Comparison of ENCODE assay signal across 21 mouse cellular contexts in genomic region chr11:90284079-90284478, GRCm38 (mm10). TPM values are rescaled to one million over a fixed set of nuclear protein-coding genes. Genes with fewer than 3 reads are reported as not detected.
DNase-seq lines count a peak whose midpoint lies in the region; TF ChIP-seq lines count a peak whose summit lies in the region.
"Had no signal": no experiment of that assay in that cellular context is flagged by ENCODE, and none has a peak within 500 bp of the region (broad histone marks: within the 10 kb centered on the region; RNA-seq: fewer than 3 reads in every experiment).

No protein-coding gene starts in this region.

- no peak overlapping the region for H3K4me3 ChIP-seq in layer of hippocampus, adult 2 months
- H3K4me3 ChIP-seq in MEL (ENCODE audit: control insufficient read depth in 1 of 2, insufficient read depth in 1 of 2, low read depth in 2 of 2, low read length in 2 of 2), result no peak overlapping the region
- no peak overlapping the region for H3K4me3 ChIP-seq in cortical plate, adult 2 months (ENCODE audit: insufficient read depth, low read length)
- H3K4me3 ChIP-seq: embryonic facial prominence, embryonic 10.5 days; embryonic facial prominence, embryonic 12.5 days; forebrain, embryonic 13.5 days; forebrain, embryonic 15.5 days had no signal

- no peak overlapping the region for H3K9ac ChIP-seq in MEL (ENCODE audit: control insufficient read depth, low read depth, low read length, poor library complexity, severe bottlenecking)
- H3K9ac ChIP-seq: embryonic facial prominence, embryonic 12.5 days; forebrain, embryonic 13.5 days; forebrain, embryonic 15.5 days; forebrain, postnatal 0 days had no signal

- peak; percentile 81 to 82 for TF ChIP-seq EP300 in MEL (IDR thresholded peaks at IDR 0.05; ENCODE audit: low read depth in 1 of 2, low read length in 2 of 2)

- no peaks in the 10 kb centered on the region for H3K27me3 ChIP-seq in MEL (ENCODE audit: control insufficient read depth in 1 of 2, insufficient read depth in 2 of 2, low read length in 2 of 2)
- H3K27me3 ChIP-seq: CH12.LX; embryonic facial prominence, embryonic 12.5 days; forebrain, embryonic 13.5 days; forebrain, embryonic 15.5 days had no signal

- no peaks in the 10 kb centered on the region for H3K9me3 ChIP-seq in MEL (replicated peaks; ENCODE audit: insufficient read depth, low read length)
- H3K9me3 ChIP-seq: embryonic facial prominence, embryonic 10.5 days; embryonic facial prominence, embryonic 12.5 days; forebrain, embryonic 13.5 days; forebrain, embryonic 15.5 days had no signal

- TF ChIP-seq POLR2A in MEL (IDR thresholded peaks at IDR 0.05; ENCODE audit: control insufficient read depth in 1 of 2, insufficient read depth in 1 of 2, low read depth in 1 of 2, low read length in 2 of 2, poor library complexity in 1 of 2), result no peak
- no peak for TF ChIP-seq POLR2A in cortical plate, adult 2 months (IDR thresholded peaks at IDR 0.05; ENCODE audit: extremely low read depth, insufficient read depth, low read length)

- peak overlapping the region; percentile 74; the same call in 1 of the 2 replicates for H3K27ac ChIP-seq in layer of hippocampus, adult 2 months
- no peak overlapping the region; the same call in 1 of the 2 replicates for H3K27ac ChIP-seq in MEL (ENCODE audit: control insufficient read depth, low read depth, low read length)
- 0 out of 2 replicates have a peak overlapping the region, but pooled peaks have one; percentile 87 for H3K27ac ChIP-seq in cortical plate, adult 2 months (ENCODE audit: insufficient read depth, low read length)
- H3K27ac ChIP-seq: embryonic facial prominence, embryonic 10.5 days; embryonic facial prominence, embryonic 12.5 days; forebrain, embryonic 13.5 days; forebrain, embryonic 15.5 days had no signal

- no peak for DNase-seq in layer of hippocampus, adult 2 months (ENCODE audit: low spot score in 2 of 2)
- no peak for DNase-seq in layer of hippocampus, postnatal 10 days (ENCODE audit: low spot score in 2 of 2)
- peak; percentile 64 for DNase-seq in MEL (ENCODE audit: low read depth, low spot score)
- DNase-seq in right cerebral cortex, postnatal 36 days (ENCODE audit: low spot score in 2 of 2), result no peak
- DNase-seq: adrenal gland, adult 2 months; adrenal gland, postnatal 10 days; adrenal gland, postnatal 25 days; B cell, adult 2 months; cerebellum, adult 11-12 months; cerebellum, adult 2 months; cerebellum, adult 9-10 months; cerebellum, postnatal 10 days; cerebellum, postnatal 36 days; forebrain, postnatal 0 days had no signal

- no peak for TF ChIP-seq RAD21 in MEL (IDR thresholded peaks at IDR 0.05; ENCODE audit: low read depth, low read length)

- no peaks in the 10 kb centered on the region for H3K79me2 ChIP-seq in MEL (ENCODE audit: control insufficient read depth, insufficient read depth, low read length, poor library complexity)

- TF ChIP-seq CTCF in layer of hippocampus, adult 2 months (conservative IDR thresholded peaks at IDR 0.05), result no peak
- TF ChIP-seq CTCF in MEL (IDR thresholded peaks at IDR 0.05 in 2 of 3, conservative IDR thresholded peaks at IDR 0.05 in 1 of 3; ENCODE audit: control insufficient read depth in 1 of 3, insufficient read depth in 1 of 3, low read depth in 2 of 3, low read length in 3 of 3, poor library complexity in 1 of 3, severe bottlenecking in 1 of 3), result no peak
- TF ChIP-seq CTCF in cortical plate, adult 2 months (IDR thresholded peaks at IDR 0.05; ENCODE audit: extremely low read depth, insufficient read depth, low read length), result no peak

- peaks cover 0 to 33% of the 10 kb centered on the region in 2 experiments; a peak in 2 of 4 replicates for H3K36me3 ChIP-seq in MEL (ENCODE audit: control insufficient read depth in 1 of 2, insufficient read depth in 2 of 2, low read length in 2 of 2)
- H3K36me3 ChIP-seq: embryonic facial prominence, embryonic 12.5 days; forebrain, embryonic 15.5 days; G1E had no signal

- H3K4me1 ChIP-seq in MEL (ENCODE audit: control insufficient read depth in 1 of 2, insufficient read depth in 2 of 2, low read length in 2 of 2), result peaks cover 19 to 37% of the 10 kb centered on the region in 2 experiments
- no peaks in the 10 kb centered on the region; the same call in 1 of the 2 replicates for H3K4me1 ChIP-seq in cortical plate, adult 2 months (ENCODE audit: control insufficient read depth, insufficient read depth, low read length)
- H3K4me1 ChIP-seq: embryonic facial prominence, embryonic 10.5 days; embryonic facial prominence, embryonic 12.5 days; forebrain, embryonic 13.5 days; forebrain, embryonic 15.5 days had no signal

TF ChIP-seq in MEL, 35 proteins besides CTCF, POLR2A, EP300 and RAD21:
- TF ChIP-seq ETS1 (IDR thresholded peaks at IDR 0.05; ENCODE audit: low read depth, low read length) (peak; percentile 66), MYB (IDR thresholded peaks at IDR 0.05; ENCODE audit: low read depth, low read length) (0 out of 2 replicates have a peak, but pooled peaks have one; percentile 15), RCOR1 (IDR thresholded peaks at IDR 0.05; ENCODE audit: low read depth, low read length) (peak; percentile 75), TAL1 (IDR thresholded peaks at IDR 0.05; ENCODE audit: low read length) (peak; percentile 44; the same call in 1 of the 2 replicates), TCF12 (IDR thresholded peaks at IDR 0.05; ENCODE audit: low read depth, low read length) (peak; percentile 89), UBTF (IDR thresholded peaks at IDR 0.05; ENCODE audit: borderline replicate concordance, insufficient read depth, low read depth, low read length) (no peak), GATA1 (IDR thresholded peaks at IDR 0.05; ENCODE audit: low read depth, low read length) (peak; percentile 78), CHD2 (IDR thresholded peaks at IDR 0.05; ENCODE audit: low read length) (no peak), ZNF384 (IDR thresholded peaks at IDR 0.05; ENCODE audit: low read depth, low read length) (peak; percentile 83)

RNA-seq across cellular contexts. Expression of gene Mmd, which starts 34.8 kb away (rescaled TPM):
- total RNA-seq in layer of hippocampus, adult 2 months (2021), result 100 to 1,000 TPM; 364 to 381 TPM
- 100 to 1,000 TPM; 311 to 324 TPM for total RNA-seq in layer of hippocampus, postnatal 10 days (2021)
- total RNA-seq in MEL (2012; rRNA removed), result 7.1 and 7.4 TPM in 2 replicates
- polyA plus RNA-seq in MEL (2012; ENCODE audit: insufficient read depth in 1 of 2, insufficient read length in 2 of 2, low read depth in 1 of 2, low replicate concordance in 2 of 2, missing spikeins in 1 of 2), result 10 to 100 TPM in 1 of 2 experiments, not detected in 1; 15.5 TPM
- 164 and 173 TPM in 2 replicates for polyA plus RNA-seq in cortical plate, adult 2 months (2012; rRNA removed)

Comparison
In these comparisons a context has a peak if more than half of its experiments do, and no peak if none do; other contexts are left out.
1. RNA of gene Mmd, which starts 34.8 kb away (total RNA-seq): 364 to 381 TPM in layer of hippocampus, adult 2 months and 311 to 324 TPM in layer of hippocampus, postnatal 10 days; 7.1 to 7.4 TPM in MEL; every median in the first group is over 10 times any median in the second.